Mouse (Mus musculus) thymus, adult 2 months (tissue): ENCODE measurements at regions not wholly inside any gene's neighbourhood (a gene's known extent, or its start where the extent isn't known, plus 50 kb on each side); places are given as distances from the start of the nearest gene placed in this dataset.

Experiments
- CTCF ChIP-seq: fragments of 200-500 bp; IDR thresholded peaks from 2 replicates; pipeline ENCODE4 v1.5.1; 2012; ENCODE audit warnings: mild to moderate bottlenecking, control low read depth, low read length, moderate library complexity, borderline replicate concordance; ENCODE audit not compliant: control insufficient read depth, poor library complexity, insufficient read depth; ENCODE audit errors: extremely low read depth
- POLR2A ChIP-seq: fragments of 200-500 bp; IDR thresholded peaks from 2 replicates; pipeline ENCODE4 v1.6.1; 2012; ENCODE audit warnings: mild to moderate bottlenecking, low read length, control low read depth, moderate library complexity; ENCODE audit not compliant: control insufficient read depth, poor library complexity, insufficient read depth; ENCODE audit errors: extremely low read depth

DNA sequence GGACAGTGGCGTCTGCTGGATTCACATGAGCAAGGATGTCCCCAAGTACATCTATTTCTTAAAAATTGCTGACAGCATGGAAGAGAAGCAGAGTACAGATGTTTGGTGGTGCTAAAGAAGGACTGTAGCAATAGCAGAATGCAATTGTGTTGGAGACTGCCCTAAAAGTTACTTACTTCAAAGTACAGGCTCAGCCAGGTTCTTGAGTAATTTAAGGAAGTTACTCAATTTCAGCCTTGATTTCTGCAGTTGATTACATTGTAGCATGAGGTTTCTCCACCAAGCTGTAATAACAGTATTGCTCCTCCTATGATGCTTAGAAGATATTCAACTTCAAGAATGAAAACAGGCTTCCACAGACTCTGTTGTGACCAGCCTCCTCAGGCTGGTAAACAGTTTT is 96.1 kb downstream of the Lurap1l start:
- TF ChIP-seq CTCF = no peak
- no peak for TF ChIP-seq POLR2A
